Mouse (Mus musculus): Measurements from ENCODE around the gene Nudt4.
"Not testable (repeated sequence)": the region's sequence is repeated elsewhere in the genome, so short reads cannot be mapped to it uniquely, and the experiment has no call there.

The Nudt4 gene

DNA sequence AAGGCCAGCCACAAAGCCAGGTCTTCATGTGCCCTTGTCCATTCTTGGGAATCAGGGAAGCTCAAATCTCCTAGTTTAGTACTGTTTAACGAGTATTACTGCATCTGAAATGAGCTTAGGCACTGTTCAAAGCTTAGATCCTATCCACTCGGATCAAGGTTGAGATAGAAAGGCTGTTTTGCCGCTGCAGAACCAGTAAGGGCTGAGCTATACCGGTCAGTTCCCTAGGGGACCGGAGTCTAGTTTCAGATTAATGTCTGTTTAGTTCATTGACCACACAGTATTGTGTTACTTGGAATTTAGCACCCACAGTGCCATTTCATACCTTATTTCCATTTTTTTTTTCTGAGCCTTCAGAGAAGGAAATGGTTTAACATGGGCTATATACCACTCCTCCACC lies 3.6 kb upstream of the Nudt4 start:
- DNase-seq (ENCODE audit: low read depth, low spot score) = no peak

DNA sequence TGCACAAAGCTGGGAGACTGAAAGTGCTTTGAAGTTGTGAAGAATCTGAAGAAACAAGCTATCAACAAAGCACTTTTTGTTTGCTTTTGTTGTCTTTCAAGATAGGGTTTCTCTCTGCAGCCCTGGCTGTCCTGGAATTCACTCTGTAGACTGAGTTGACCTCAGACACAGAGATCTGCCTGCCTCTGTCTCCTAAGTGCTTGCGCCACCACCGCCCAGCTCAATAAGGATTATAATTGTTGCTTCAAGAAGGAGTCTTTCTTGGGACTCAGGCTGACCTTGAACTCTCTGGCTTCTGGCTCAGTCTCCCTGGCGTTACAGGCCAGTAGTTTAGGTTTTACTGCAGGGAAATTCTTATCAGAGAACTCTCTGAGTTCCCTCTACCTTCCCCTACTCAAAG lies 2.8 kb upstream of the Nudt4 start:
- no peak for DNase-seq (ENCODE audit: low read depth, low spot score)

DNA sequence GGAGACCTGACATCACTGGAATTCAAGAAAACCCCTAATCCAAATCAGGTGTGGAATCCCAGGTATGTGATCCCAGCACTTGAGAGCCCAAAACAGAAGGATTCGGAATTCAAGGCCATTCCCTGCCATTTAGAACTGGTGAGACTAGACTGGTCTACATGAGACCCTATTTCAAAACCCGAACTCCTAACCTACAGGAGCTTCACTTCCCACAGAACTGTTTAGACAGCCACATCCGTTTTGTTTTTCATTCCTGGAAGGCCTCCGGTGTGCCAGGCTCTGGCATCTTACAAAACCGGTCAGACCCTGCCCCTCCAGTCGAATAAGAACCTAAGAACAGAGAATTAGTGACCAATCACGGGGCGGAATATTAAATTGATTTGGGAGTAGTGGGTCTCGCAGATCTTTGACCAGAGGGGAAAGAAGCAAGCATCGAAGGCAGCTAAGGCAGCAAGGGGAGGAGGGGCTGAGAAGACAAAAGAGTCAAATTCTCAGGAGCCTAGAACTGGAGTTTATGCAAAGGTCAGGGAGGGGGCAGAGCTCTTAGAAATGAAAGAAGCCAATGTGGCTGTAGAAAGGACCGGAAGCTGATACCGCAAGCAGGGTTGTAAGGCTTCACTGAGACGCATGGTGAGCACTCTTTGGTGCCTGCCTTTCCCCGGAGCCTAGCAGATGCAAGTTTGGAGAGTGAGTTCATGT lies 1.4 kb upstream of the Nudt4 start:
- no peak for DNase-seq (ENCODE audit: low read depth, low spot score)

DNA sequence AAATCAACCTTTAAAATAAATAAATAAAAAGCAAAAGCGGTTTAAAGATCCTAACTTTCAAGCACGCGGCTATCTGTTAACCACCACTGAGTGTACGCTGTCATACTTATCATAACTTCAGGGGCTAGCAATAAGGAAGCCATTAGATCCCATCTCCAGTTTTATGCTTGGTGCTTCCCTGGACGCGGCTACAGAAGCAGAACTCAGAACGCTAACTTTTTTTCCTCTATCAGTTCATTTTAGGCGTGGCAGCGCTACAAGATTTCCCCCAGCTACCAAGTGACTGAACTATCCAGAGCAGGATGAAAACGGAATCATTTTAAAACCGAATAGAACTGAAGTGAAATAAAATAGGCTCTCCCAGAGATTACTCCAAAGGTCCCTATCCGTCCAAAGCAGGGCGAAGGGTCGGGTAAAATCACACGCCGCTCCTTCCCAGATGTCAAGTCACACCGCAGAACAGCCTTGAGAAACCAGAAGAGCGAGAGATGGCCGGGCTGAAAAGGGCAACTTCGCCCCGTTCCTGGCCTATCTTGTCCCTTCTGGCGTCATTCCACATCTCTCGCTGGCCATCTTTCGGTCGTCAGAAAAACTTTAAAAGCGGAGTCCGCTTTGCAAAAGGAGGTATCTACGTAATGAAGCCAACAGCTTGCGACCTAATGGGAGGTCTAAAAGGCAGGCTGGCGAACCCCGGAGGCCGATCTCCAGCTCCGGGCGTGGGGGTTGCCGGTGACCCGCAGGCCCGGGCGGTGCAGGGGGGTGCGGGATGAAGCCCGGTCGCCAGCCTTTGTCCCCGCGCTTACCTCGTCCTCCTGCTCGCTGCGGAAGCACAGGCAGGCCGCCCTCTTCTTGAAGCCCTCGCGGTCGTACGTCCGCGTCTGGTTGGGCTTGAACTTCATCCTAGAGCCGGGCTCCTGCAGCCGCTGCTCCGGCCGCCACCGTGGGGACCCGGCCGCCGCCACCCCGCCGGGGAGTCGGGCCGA lies 796 bp downstream of the Nudt4 start:
- DNase-seq (ENCODE audit: low read depth, low spot score) = no peak

DNA sequence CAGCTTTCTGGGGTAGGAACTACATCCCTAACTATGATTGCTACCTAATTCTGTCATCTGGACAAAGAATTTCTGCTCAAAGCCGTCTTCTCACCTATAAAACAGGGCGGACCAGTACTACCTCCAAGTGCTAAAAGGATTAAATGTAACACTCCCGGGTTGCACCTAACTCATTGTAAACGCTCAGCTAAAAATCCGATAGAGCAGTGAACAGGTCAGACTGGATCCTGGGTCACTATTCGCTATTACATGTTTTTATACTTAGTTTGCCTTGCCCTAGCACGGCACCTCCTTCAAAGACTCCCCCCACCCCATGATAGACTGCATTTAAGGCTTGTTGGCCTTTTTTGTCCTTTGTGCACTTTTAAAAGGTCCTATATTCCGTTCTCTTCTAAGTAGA lies 1.6 kb downstream of the Nudt4 start:
- no peak for DNase-seq (ENCODE audit: low read depth, low spot score)

DNA sequence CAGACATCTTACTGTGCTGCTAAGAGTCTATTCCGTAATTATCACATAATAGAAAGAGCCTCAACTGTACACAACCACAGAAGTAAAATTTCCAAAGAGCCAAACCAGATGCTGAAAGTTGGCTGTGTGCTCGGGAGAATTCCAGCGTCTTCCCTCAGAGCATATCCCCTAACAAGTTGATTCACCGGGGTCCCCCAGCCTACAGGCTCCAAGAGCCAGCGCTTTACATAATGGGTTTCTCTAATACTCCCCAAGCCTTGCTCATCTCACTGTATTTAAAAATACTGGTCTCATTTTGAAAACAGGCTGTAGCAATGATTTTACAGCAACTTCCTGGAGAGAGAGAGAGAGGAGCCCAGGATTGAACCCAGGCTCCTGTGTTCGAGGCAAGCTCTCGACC lies 2.3 kb downstream of the Nudt4 start:
- no peak for DNase-seq (ENCODE audit: low read depth, low spot score)

DNA sequence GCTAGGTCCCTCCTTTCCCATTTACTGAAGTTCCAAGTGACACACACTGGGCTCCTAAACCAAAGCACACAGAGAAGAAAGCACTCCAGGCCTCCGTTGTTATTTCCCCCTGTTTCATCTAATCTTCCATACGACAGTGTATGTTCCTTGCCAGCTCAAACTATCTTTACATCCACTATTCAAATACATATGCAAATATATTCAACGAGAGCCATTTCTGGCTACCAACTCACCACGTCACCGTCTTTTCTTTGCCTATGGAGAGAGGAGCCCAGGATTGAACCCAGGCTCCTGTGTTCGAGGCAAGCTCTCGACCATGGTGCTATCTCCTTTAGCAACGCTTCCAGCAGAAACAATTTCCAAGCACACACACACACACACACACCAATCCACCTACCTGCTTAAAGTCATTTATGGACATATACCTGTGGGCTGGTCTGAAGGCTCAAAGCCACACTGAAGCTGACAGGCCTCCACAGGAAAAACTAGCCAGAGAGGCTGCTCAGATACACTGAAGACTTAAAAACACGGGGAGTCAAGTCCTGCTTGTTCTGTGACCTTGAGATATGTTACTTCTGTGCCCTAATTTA lies 3.5 kb downstream of the Nudt4 start:
- no peak for DNase-seq (ENCODE audit: low read depth, low spot score)

DNA sequence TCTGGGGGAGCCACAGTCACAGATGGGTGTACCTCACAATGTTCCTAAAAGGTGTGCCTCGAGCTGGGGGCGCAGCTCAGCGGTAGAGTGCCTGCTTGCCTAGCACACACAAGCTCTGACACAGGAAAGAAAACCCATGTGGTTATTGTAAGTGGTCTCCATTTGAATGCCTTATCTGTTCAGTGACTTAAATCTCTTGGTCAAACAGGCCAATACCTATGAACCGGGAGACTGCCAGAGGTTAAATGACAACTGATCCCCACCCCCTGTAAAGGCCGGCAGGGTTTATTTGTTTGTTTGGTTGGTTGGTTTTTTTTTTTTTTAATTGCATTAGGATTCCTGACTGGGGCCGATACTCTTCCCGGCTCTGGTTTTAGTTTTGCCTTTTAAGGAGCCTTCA lies 4.5 kb downstream of the Nudt4 start:
- DNase-seq (ENCODE audit: low read depth, low spot score) = no peak

DNA sequence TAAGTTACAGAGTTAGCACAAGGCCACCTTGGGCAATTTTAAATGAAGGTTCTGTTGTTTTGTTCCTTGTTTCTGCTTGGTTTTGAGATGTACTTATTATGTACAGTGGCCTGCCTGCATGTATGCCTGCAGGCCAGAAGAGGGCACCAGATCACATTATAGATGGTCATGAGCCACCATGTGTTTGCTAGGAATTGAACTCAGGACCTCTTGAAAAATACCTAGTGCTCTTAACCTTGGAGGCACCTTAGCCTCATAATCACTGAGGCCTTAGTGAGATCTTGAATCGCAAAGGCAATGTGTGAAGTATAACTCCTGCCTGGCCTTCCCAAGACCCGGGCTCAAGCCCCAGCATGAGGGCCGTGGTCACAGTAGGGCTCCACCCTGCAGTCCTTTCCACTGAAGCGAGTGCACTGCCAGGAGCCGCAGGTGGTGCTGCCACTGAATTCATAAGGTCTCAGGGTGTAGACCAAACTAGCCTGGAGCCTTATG lies 6.6 kb downstream of the Nudt4 start:
- DNase-seq (ENCODE audit: low read depth, low spot score) = no peak

DNA sequence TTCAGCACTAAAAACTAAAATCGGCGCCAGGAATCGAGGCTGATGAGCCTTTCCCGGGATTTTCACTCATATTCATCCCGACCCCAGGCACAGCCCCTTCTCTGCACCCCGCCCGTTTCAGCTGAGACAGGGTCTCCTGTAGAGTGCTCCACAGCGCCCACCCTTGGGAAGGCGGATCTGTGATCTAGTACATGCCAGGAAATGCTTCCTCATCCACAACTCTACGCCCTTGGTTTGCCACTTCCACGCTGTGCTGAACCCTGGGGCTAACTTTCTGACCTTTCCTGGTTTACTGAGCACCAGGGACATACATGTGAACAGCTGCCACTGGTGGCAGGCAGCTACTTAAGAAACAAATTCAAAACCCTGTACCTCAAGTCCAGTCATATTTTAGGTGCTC lies 8.1 kb downstream of the Nudt4 start:
- DNase-seq (ENCODE audit: low read depth, low spot score) = no peak

DNA sequence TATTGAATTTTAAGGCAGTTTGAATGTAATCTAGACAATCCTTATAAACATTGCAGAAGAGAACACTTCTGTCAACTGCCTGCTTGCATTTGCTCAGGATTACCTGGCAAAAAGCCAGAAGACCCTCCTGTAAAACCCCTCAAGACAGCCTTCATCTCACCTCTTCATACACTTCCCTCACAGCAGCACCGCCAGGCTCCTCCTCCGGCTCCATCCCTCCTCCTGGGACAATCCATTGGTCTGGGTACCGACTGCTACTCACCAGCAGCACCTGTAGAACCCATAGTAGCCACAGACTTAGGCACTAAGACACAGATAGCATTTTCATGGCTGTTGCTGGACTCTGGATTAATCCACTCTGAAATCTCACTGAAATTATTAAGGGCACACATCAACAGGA lies 11.6 kb downstream of the Nudt4 start:
- DNase-seq (ENCODE audit: low read depth, low spot score) = no peak

DNA sequence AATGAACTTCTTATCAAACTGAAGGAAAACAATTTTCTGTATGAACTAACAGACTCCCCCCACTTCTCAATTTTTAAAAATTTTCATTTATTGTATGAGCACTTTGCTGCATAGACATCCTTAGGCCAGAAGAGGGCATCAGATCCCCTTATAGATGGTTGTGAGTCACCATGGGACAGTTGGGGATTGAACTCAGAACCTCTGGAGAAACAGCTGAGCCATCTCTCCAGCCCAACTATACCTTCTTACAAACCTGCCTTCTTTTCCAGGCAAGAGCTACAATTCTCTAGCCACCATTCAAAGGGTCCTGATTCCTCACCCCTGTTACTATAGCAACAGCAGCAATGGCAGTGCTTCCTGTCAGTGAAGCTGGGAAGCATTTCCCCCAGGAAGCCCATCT lies 12.2 kb downstream of the Nudt4 start:
- no peak for DNase-seq (ENCODE audit: low read depth, low spot score)

DNA sequence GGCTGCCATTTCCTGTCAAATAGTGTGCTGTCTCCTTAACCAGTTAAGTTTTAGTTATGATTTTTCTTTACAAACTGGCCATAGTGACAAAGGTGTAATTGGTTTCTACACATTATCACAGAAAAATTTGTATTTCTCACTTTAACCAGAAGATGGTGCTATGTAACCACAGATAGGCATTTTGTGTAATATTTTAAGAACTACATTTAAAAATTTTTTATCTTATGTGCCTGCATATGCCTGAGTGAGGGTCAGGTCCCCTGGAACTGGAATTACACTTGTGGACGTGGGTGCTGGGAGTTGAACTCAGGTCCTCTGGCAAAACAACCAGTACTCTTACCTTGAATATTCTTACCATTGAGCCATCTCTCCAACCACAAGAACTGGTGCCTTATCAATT lies 13.4 kb downstream of the Nudt4 start:
- DNase-seq (ENCODE audit: low read depth, low spot score) = no peak

DNA sequence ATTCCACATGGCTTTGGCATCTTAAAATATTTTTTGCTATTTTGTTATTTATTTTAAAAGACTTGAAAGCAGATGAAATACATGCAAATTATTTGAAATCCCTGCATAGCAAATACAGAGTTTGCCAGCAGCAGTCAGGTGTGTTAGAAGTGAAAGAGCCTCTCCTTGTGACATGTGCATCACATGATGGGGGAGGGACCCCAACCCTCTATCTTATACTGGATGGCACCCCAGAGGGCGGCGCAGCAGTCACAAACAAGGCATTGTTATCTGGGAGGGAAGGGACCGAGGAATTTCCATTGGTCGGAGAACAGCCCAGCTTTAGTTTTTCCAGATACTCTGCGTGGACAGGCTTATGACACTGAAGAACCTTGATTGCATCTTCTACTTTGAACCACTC lies 14.9 kb downstream of the Nudt4 start:
- not testable (repeated sequence) for DNase-seq (ENCODE audit: low read depth, low spot score)

DNA sequence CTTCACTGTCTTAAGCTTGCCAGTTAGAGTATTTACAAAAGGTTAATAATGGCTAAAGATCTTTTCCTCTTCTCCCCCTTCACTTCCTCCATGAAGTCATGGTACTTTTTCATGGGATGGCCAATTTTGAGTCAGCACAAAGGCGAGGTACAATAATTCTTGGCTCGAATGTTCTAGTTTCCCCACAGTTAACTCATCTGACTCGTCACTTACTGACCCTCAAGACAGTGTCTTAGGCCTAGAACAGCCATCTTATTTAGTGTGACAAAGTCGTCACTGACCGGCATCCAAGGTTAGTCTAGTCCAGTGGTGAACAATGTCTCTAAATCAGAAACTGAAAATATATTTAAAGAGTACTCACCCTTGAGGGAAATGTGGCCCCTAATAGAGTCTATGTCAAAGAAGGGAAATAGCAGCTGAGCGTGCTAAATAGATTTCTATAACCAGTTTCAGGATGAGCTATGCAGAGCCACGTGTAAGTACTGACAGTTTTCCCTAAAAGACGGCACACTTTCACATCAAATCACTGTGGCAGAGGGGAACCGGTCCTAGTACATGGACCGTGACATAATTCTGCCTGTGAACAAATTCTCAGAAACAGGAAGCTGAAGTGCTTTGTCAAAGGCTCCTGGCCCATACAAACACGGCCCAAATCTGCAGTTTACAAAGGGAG lies 15.7 kb downstream of the Nudt4 start:
- DNase-seq (ENCODE audit: low read depth, low spot score) = no peak

DNA sequence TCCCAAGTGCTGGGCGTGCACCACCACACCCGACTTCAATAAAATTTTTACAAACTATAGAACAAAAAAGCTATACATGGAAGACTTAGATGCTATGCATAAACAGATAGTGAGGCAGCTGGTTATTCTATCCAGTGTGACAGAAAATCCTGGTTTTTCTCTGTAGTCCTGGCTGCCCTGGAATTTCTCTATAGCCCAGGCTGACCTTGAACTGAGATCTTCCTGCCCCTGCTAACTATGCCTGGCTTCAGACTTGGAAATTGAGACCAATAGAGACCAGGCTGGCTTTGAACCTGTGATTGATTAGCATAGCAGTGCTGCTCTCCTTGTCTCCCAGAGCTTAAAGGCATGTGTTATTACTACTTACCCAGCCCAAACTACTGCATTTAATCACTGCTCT lies 17.8 kb downstream of the Nudt4 start:
- no peak for DNase-seq (ENCODE audit: low read depth, low spot score)

DNA sequence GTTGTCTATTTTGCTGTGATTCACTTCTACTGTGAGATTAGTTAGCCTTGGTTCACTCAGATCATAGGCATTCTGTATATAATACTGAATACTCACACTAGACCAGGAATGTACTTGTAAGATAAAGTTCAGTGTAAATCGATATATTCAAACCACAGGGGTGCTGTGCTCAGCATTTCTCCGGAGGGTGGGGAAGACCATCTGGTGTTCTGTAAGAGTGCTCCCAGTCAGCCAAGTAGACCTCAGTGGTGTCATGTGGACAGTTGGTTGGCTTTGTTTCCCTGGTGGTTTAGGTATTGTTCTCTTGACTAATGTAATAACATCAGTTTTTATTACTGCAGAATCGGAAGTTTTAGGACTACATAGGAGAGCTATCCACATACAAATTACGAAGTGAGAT lies 18.9 kb downstream of the Nudt4 start:
- DNase-seq (ENCODE audit: low read depth, low spot score) = no peak

DNA sequence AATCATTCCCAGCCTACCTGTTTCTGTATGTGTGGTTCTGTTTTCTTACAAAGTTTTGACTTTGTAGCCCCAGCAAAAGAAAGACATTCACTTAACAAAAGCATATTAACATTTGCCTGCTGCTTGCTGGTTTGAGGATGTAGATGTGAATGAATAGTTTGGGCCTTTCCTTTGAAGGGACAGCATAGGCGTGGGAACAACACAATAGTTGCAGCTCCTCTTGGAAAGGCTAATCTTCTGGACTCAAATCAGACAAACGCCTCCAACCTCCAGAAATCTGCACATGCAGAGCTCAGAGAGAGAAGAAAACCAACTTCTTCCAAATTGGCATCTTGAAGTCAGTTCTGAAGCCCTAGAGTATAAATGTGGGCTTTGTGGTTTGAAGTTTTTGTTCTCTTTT lies 19.3 kb downstream of the Nudt4 start:
- DNase-seq (ENCODE audit: low read depth, low spot score) = no peak

DNA sequence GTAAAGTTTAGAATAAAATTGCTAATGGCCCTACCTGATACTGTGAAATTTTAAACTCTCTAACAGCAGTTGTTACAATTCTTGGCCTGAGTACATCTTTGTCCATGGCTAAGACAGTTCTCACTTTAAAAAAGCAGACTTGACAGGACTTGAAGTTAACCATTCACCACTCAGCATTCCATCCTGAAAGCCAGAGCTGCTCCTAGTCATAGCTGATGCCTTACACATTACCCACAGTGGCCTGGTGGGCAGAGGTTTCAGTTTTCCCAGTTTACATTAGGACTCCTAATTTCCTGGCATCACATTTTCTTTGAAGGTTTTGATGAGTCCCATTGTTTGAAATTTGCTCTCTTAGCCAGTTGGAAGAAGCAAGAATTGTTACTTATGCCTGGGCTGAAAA lies 19.9 kb downstream of the Nudt4 start:
- DNase-seq (ENCODE audit: low read depth, low spot score) = no peak

DNA sequence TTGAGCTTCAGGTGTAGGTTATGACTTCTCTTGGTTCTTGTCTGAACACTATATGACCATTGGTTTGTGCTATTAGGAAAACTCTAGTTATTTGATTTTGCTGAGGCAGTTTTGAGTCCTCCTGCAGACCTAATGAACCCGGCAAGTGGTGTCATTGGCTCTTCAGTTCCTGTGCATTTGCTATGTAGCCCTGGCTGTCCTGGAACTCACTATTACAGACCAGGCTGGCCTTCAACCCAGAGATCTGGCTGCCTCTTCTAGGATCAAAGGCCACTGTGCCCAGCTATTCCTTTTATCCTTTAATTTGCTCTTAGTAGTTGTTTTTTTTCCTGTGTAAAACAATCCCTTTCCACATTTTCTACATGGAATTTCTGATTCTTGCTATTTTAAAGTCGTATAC lies 20.6 kb downstream of the Nudt4 start:
- DNase-seq (ENCODE audit: low read depth, low spot score) = no peak

DNA sequence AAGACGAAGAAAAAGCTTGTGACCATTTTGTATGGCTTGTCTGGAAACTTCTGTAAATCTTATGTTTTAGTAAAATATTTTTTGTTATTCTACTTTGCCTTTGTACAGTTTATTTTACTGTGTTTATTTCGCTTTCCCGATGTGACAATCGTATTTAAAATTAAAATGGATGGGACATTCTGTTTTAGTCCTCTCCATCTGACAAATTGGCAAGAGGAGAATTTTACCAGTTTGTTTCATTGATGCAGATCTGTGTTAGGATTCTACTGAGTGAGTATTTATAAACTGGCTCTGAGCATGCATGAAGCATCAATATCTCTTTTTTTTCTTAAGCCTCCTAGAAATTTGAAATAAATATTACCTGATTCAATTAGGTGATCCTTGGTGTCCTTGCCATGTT lies 21.0 kb downstream of the Nudt4 start:
- DNase-seq (ENCODE audit: low read depth, low spot score) = no peak

DNA sequence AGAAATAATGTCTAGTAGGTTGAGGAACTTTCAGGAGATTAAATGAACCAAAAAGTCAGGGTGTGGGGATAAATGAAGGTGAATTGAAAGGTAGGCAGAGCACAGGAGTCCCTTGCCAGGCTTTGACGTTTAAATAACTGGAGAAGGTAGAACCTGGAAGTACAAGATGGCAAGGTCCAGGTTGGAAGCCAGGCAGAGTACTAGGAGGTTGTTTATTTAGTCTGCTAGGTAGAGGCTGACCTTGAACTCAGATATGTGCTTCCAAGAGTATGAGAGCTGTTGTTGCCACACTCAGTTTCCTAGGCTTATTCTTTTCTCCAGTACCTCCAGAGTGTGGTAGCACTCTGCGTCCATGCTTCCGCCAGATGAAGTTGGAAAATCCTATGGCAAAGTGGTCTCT lies 24.1 kb downstream of the Nudt4 start:
- DNase-seq (ENCODE audit: low read depth, low spot score) = no peak

Measured in WW6 (cell line).